Mouse (Mus musculus) activated CD4-positive, CD25-positive, alpha-beta regulatory T cell (primary cell): ENCODE results near the gene Emid1. TPM values are rescaled to one million over a fixed set of nuclear protein-coding genes. Genes with fewer than 3 reads are reported as not detected.

Experiments used
- polyA plus RNA-seq, 2 experiments: library from polyadenylated mRNA; unstranded; fragments of 100-300 nt; shearing (Covaris generic); gene quantifications; one replicate each; pipeline ENCODE4 v1.2.1; 2017

Emid1 gene
- 1 to 10 TPM; 3.0 to 8.0 TPM for polyA plus RNA-seq

DNA sequence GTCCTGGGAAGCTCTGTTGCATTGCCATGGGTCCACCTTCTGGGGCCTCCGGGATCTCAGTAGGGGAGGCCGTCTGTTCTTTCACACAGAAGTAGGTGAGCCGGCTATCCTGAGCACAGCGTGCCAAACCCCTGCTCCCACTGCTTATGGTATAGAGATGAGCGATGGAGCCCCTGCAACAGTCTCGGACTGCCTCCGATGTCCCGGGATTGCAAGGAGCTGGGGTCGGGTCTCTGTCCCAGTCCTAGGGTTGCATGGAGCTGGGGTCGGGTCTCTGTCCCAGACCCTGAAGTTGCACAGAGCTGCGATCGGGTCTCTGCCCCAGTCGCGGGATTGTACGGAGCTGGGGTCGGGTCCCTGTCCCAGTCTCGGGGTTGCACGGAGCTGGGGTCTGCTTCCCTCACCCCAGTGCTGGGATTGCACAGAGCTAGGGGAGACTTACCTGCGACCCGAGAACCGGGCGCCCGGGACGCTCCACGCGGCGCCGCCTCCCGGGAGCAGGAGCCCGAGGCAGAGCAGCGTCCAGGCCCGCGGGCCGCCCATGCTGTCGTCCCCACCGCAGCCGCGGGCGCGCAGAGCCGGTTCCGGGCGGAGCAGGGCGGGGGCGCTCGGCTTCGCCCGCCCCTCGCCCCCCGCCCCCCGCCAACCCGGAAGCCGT lies at the start of gene Emid1:
Emid1 (minus strand) TSS at position 578 of the 658 bp plus-strand sequence.

DNA sequence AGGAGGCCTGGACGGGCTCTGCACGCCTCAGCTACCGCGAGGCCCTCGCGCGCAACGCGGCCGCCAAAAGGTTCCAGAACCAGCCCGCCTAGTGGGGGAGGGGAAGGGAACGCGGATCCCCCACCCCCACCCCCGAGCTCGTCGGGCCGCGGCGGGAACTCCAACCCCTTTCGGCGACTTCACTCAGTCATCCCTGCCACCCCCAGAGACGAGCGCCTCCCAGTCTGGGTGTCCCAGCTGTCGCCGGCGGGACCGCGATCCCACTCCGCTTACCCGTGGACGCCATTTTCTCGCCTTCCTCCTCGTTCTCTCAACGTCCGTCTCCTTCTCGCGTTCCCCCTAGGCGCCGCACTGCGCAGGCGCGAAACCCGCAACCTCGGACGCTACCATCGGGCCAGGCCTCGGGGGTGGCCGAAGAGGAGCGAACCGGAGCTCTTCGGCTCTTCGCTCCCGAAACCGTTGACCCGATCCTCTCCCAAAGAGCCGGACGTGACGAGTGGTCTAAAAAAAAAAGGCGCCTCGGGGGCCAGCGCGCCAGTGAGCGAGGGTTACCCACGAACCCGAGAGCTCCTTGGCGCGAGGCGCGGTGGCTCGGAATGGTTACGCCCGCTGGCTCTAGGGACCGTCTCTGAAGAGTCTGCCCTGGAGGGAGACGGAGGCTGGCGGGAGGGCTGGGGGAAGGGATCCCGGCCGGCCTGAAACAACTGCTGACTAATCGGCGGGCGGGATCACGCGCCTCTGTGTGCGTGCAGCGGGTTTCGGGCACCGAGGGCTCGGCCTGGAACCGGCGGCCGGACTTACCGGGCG lies 53.1 kb downstream of the Emid1 start, which contains the start of the genes Rhbdd3 and Ewsr1:
Rhbdd3 (plus strand) TSS at position 191 of the 807 bp plus-strand sequence.
Ewsr1 (minus strand) TSS at position 531 of the 807 bp plus-strand sequence.

GRCm38 (mm10) chr11:5065056-5065821 lies 86.8 kb downstream of the Emid1 start, which contains the start of gene Gas2l1:
Gas2l1 (minus strand) TSS chr11:5065327.

DNA sequence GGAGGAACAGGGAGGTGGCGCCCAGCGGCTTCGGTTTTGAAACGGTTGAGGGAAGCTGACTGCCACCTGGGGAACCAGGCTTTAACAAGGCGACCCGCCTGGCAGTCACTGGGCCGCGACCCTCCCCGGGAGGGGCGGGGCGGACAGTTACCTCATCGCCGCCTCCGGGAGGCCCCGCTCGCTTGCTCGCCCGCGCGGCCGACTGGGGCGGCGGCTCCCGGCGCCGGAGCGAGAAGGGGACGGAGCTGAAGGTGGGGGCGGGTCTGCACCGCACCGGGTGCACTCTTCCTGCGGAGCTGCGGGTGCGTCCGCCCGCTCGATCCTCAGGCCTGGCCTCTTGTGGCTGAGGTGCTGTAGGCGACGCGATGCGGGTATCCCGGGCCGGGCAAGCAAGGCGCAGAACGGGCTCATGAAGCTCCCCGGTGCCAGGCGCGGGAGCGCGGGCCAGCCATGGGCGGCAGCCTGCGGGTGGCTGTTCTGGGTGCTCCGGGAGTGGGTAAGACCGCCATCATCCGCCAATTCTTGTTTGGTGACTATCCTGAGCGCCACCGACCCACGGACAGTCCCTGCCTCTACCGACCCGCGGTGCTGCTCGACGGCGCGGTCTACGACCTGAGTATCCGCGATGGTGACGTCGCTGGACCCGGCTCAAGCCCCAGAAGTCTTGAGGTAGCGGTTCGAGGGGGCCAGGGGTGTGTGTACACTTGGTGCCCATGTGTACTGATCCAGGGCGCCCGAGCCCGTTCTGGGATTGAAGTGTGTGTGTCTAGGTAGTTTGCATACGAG lies 94.0 kb downstream of the Emid1 start, which contains the start of gene Rasl10a:
Rasl10a (plus strand) TSS at position 273 of the 786 bp plus-strand sequence.

Other genes starting within 250 kb of the Emid1 start
- 1 to 10 TPM; 7.2 to 9.0 TPM for gene Nefh, start 204.2 kb downstream of the Emid1 start, polyA plus RNA-seq
- 100 to 1,000 TPM in 1 of 2 experiments, 10 to 100 TPM in 1; 99.1 to 105 TPM for gene Ap1b1, start 165.4 kb downstream of the Emid1 start, polyA plus RNA-seq
- gene Rasl10a, start 94.1 kb downstream of the Emid1 start, polyA plus RNA-seq: 1 to 10 TPM in 1 of 2 experiments, not detected in 1; 1.1 TPM
- 1 to 10 TPM; 5.8 to 8.8 TPM for gene Gas2l1, start 86.9 kb downstream of the Emid1 start, polyA plus RNA-seq
- gene Rhbdd3, start 53.3 kb downstream of the Emid1 start, polyA plus RNA-seq: 1 to 10 TPM; 6.9 to 8.9 TPM
- 100 to 1,000 TPM; 516 to 662 TPM for gene Ewsr1, start 53.0 kb downstream of the Emid1 start, polyA plus RNA-seq
- gene Kremen1, start 109.3 kb upstream of the Emid1 start, polyA plus RNA-seq: 1 to 10 TPM; 7.3 to 8.0 TPM